Mouse (Mus musculus): Measurements from ENCODE around the gene Ecel1.
A peak's percentile ranks its signal among the peaks of the same experiment; 100 is the strongest.

The Ecel1 gene

GRCm38 (mm10) chr1:87156199-87156587 lies at the start of gene Ecel1:
Gene Ecel1, minus strand, starts transcription at chr1:87156521.
- DNase-seq (ENCODE audit: low spot score): no peak

GRCm38 (mm10) chr1:87205502-87205901 lies 49.2 kb upstream of the Ecel1 start:
- peak; percentile 26 for DNase-seq (ENCODE audit: low spot score)

DNA sequence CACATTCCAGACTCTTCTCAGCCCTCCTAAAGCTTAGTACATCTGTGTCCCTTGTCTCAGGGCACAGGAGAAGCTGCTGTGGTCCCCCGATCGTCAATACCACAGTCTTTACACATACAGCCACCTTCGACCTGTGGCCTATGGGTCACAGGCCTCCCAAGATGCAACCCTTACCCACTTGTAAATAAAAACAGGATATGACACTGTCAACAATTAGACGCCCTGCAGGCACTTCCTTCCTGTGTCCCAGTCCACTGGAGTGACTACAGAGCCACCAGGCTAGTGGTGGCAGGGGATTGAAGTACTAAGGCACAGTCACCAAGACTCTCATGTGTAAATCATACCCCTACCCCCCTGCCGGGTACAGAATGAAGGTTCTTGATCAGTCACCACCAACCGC lies 48.7 kb upstream of the Ecel1 start:
- no peak for DNase-seq (ENCODE audit: low spot score)

DNA sequence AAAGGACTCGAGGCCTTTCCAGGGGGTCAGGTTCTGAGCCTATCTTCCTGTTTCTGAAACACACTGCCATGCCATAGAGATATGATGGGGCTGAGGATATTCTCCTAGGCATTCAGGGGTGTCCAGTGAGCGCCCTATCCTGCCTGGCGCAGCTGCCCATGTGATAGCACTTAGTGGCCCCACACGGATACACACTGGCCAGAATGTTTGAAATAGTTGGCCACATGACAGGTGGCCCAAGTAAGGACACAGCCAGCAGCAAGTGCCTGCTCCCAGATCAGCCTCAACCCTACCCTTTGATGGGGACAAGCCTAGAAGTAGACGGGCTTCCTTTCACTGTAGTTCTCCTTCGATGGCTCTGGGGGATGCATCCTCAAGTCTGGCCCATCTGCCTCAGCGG lies 48.1 kb upstream of the Ecel1 start, which contains the start of gene Chrng:
TSS of gene Chrng (plus strand) at position 193 of the 400 bp plus-strand sequence.
- DNase-seq (ENCODE audit: low spot score): no peak

DNA sequence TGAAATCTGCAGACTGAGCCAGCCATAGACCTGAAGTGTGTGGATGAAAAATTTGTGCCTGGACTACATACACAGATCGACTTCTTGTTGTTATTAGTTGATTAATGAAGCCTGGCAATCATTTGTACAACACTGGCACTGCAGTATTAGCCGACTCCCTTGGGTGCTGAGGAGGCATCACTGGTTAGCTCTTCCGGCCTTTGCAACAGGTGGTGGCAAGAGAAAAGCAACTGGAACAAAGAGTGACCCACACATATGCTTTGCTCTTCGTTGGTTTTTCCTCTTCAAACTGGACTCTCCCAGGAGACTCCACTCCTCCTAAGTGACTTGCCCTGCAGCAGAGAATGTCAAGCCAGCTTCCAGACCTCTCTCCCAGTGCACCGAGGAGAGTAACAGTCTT lies 47.5 kb upstream of the Ecel1 start:
- DNase-seq (ENCODE audit: low spot score): no peak

DNA sequence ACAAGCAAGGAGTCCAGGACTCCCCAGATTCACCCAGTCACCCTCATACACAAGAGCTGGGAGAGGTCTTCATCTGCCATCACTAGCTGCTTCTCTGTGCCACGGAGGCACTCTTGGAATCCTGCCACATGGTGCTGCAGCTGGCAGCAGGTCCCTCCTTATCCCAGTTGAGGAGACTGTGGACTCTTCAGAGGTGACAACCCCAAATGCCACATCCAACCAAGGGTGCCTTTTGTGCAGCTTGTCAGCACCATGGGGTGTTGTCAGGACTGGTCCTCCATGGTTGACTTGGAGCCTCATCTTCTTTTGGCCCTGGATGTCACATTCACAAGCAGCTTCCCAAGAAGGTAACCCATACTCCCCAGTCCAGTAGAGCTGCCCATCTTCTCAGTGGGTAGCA lies 45.5 kb upstream of the Ecel1 start:
- no peak for DNase-seq (ENCODE audit: low spot score)

GRCm38 (mm10) chr1:87200811-87201210 lies 44.5 kb upstream of the Ecel1 start:
- DNase-seq (ENCODE audit: low spot score): no peak

- no peak for DNase-seq (ENCODE audit: low spot score)
Measured at GRCm38 (mm10) chr1:87198119-87199065, 42.1 kb upstream of the Ecel1 start.

DNA sequence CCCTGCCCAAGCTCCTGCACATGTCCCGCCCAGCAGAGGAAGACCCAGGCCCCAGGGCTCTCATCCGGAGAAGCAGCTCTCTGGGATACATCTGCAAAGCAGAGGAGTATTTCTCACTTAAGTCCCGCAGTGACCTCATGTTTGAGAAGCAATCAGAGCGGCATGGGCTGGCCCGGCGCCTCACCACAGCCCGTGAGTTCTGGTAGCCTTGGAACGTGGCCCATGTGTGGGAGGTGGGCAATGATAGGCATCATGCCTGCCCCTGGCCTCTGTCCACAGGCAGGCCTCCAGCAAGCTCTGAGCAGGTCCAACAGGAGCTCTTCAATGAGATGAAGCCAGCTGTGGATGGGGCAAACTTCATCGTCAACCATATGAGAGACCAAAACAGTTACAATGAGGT lies 41.0 kb upstream of the Ecel1 start:
- DNase-seq (ENCODE audit: low spot score): no peak

- DNase-seq (ENCODE audit: low spot score): no peak
Measured at GRCm38 (mm10) chr1:87190429-87190828, 34.1 kb upstream of the Ecel1 start, which contains the start of gene Chrnd. Gene Chrnd, plus strand, starts transcription at chr1:87190607.

DNA sequence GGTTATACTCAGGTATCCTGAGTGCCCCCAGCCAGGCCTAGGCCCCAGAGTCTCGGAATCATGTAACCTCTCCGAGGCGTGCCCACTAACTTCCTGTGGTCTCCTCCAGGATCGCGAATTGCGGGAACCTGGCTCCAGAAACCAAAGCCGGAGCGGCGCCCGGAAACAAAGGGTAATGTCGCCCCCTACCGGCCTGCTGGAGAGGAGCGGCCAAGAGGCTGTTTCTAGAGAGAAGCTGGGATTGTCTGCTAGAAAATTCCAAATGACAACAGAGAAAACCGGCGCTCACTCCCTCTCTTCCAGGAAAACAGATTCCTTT lies 30.7 kb upstream of the Ecel1 start:
- peak; percentile 91 for DNase-seq (ENCODE audit: low spot score)

DNA sequence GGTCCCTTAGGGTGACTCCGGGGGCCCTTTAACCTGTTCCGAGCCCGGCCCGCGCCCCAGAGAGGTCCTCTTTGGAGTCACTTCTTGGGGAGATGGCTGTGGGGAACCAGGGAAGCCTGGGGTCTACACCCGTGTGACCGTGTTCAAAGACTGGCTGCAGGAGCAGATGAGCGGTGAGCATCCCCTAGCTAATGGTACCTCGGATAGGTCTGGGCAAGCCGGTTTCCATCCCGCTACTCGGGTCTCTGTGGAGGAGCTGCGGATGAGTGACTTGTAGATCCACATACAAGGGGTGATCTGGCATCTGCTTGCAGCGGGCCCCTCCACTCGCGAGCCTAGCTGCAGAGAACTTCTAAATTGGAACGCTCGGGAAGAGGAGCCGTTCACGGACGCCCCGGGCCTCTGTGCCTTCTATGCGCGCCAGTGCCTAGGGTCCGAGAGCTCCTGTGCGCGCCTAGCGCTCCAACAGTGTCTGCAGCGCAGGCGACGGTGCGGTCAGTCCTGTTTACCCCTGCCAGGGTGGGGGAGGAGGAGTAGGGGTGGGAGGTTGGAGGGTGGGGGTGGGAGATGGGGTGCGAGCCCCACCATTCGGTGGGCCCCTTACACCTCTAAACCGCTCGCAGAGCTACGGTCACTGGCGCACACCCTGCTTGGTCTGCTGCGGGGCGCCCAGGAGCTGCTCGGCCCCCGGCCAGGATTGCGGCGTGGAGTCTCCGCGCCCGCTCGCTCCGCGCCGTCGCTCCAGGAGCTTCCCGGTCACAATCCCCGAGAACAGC lies 30.1 kb upstream of the Ecel1 start:
- peak; percentile 48 for DNase-seq (ENCODE audit: low spot score)

- DNase-seq (ENCODE audit: low spot score): no peak
Measured at GRCm38 (mm10) chr1:87185526-87185925, 29.2 kb upstream of the Ecel1 start.

- peak; percentile 70 for DNase-seq (ENCODE audit: low spot score)
Measured at GRCm38 (mm10) chr1:87184751-87185139, 28.4 kb upstream of the Ecel1 start.

- peak; percentile 39 for DNase-seq (ENCODE audit: low spot score)
Measured at GRCm38 (mm10) chr1:87183998-87184750, 27.9 kb upstream of the Ecel1 start.

DNA sequence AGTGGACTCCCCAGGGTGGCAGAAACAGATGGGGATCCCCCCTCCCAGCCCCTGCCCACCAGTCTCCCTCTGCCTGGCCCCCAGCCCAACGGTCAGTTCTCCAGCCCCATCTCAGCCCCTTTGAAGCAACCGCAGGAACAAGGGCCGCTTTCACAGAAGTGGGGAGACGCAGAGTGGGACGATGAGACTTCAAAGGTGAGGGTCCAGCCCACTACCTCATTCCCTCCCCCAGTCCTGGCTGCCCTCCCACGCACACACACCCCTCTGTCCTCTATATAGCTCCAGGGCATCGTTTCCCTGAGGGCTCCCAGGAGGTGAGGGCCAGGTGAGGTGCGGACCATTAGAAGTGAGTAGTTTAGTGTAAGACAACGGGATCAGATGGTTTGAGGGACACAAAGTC lies 26.7 kb upstream of the Ecel1 start, which contains the start of gene Prss56:
TSS of gene Prss56 (plus strand) at position 301 of the 400 bp plus-strand sequence.
- DNase-seq (ENCODE audit: low spot score): no peak

DNA sequence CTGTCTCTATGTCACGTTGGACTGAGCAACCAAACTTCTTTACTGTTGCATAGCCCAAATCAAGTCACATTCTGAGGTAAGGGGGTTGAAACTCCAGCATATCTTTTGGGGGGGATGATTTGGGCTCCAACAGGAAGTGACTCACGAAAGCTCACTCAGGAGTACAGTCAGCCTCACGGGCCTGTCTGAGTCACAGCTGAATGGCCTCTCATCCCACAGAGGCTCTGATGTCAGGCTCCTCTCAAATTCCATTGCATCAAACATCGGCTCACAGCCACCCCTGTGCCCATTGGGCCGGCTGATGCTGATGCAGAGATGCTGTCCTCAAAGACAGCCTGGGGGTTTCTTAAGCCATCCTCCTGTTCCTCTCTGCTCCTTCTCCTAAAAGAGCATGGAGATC lies 24.6 kb upstream of the Ecel1 start:
- no peak for DNase-seq (ENCODE audit: low spot score)

GRCm38 (mm10) chr1:87175852-87176292 lies 19.6 kb upstream of the Ecel1 start:
- DNase-seq (ENCODE audit: low spot score): peak; percentile 80

- peak; percentile 90 for DNase-seq (ENCODE audit: low spot score)
Measured at GRCm38 (mm10) chr1:87174006-87174955, 18.0 kb upstream of the Ecel1 start.

GRCm38 (mm10) chr1:87172316-87172715 lies 16.0 kb upstream of the Ecel1 start:
- no peak for DNase-seq (ENCODE audit: low spot score)

GRCm38 (mm10) chr1:87171312-87171711 lies 15.0 kb upstream of the Ecel1 start:
- DNase-seq (ENCODE audit: low spot score): peak; percentile 45
